Mouse (Mus musculus): ENCODE data around the gene Cgn. TPM values are rescaled to one million over a fixed set of nuclear protein-coding genes. Genes with fewer than 3 reads are reported as not detected.
A peak's percentile ranks its signal among the peaks of the same experiment; 100 is the strongest.
"Not testable (repeated sequence)": the region's sequence is repeated elsewhere in the genome, so short reads cannot be mapped to it uniquely, and the experiment has no call there.

Gene Cgn
- polyA plus RNA-seq, 1 experiment from 2014 or later, result 5.4 TPM

GRCm38 (mm10) chr3:94787122-94787780 lies 959 bp upstream of the Cgn start:
- H3K4me3 ChIP-seq, result peak overlapping the region; percentile 50
- ATAC-seq (ENCODE audit: low read depth), result no peak
- no peaks in the 10 kb centered on the region; the same call in 1 of the 2 replicates for H3K27me3 ChIP-seq
- H3K9ac ChIP-seq, result peak overlapping the region; percentile 78
- no peaks in the 10 kb centered on the region for H3K36me3 ChIP-seq
- H3K9me3 ChIP-seq, result no peaks in the 10 kb centered on the region
- H3K4me2 ChIP-seq, result peak overlapping the region; percentile 86
- H3K27ac ChIP-seq (replicated peaks), result peak overlapping the region; percentile 87
- H3K4me1 ChIP-seq (replicated peaks), result peaks cover 14% of the 10 kb centered on the region; the same call in 1 of the 2 replicates
- 9% methylated on average over 11 of the region's 11 CpGs for WGBS

- H3K4me3 ChIP-seq, result peak overlapping the region; percentile 50
- H3K27me3 ChIP-seq, result no peaks in the 10 kb centered on the region; the same call in 1 of the 2 replicates
- under 1% methylated on average over 14 of the region's 14 CpGs for WGBS
- H3K4me2 ChIP-seq, result peak overlapping the region; percentile 86
- peaks cover 14% of the 10 kb centered on the region; the same call in 1 of the 2 replicates for H3K4me1 ChIP-seq (replicated peaks)
- H3K9me3 ChIP-seq, result no peaks in the 10 kb centered on the region
- peak overlapping the region; percentile 78 for H3K9ac ChIP-seq
- no peak; the same call in 1 of the 2 replicates for ATAC-seq (ENCODE audit: low read depth)
- H3K27ac ChIP-seq (replicated peaks), result no peak overlapping the region
- H3K36me3 ChIP-seq, result no peaks in the 10 kb centered on the region
Observed at GRCm38 (mm10) chr3:94785958-94786357, 334 bp downstream of the Cgn start.

GRCm38 (mm10) chr3:94784171-94784701 lies 2.1 kb downstream of the Cgn start:
- WGBS, result 53% methylated on average over 5 of the region's 5 CpGs

GRCm38 (mm10) chr3:94783462-94783931 lies 2.8 kb downstream of the Cgn start:
- no peaks in the 10 kb centered on the region for H3K9me3 ChIP-seq
- ATAC-seq (ENCODE audit: low read depth), result no peak
- 59% methylated on average over 5 of the region's 5 CpGs for WGBS

More at GRCm38 (mm10) chr3:94784171-94784701, 2.1 kb downstream of the Cgn start:
- peaks cover 14% of the 10 kb centered on the region; the same call in 1 of the 2 replicates for H3K4me1 ChIP-seq (replicated peaks)
- H3K4me2 ChIP-seq, result no peak overlapping the region
- no peak for ATAC-seq (ENCODE audit: low read depth)
- no peak overlapping the region for H3K4me3 ChIP-seq
- no peaks in the 10 kb centered on the region for H3K36me3 ChIP-seq
- H3K9me3 ChIP-seq, result no peaks in the 10 kb centered on the region
- no peak overlapping the region for H3K9ac ChIP-seq
- H3K27ac ChIP-seq (replicated peaks), result no peak overlapping the region
- no peaks in the 10 kb centered on the region; the same call in 1 of the 2 replicates for H3K27me3 ChIP-seq

GRCm38 (mm10) chr3:94782936-94783335 lies 3.4 kb downstream of the Cgn start:
- Histone ChIP-seq H3K36me3 (0 out of 2 replicates have a peak, but pooled peaks cover 4% of the 10 kb centered on the region), H3K9me3 (no peaks in the 10 kb centered on the region), H3K27ac (replicated peaks) (no peak overlapping the region), H3K4me3 (no peak overlapping the region), H3K9ac (no peak overlapping the region), H3K4me1 (replicated peaks) (peaks cover 14% of the 10 kb centered on the region; the same call in 1 of the 2 replicates), H3K27me3 (no peaks in the 10 kb centered on the region; the same call in 1 of the 2 replicates), H3K4me2 (no peak overlapping the region)
- ATAC-seq (ENCODE audit: low read depth), result no peak
- 75% methylated on average over 4 of the region's 4 CpGs for WGBS

More at GRCm38 (mm10) chr3:94783462-94783931, 2.8 kb downstream of the Cgn start:
- no peaks in the 10 kb centered on the region for H3K36me3 ChIP-seq
- no peak overlapping the region for H3K4me2 ChIP-seq
- no peaks in the 10 kb centered on the region; the same call in 1 of the 2 replicates for H3K27me3 ChIP-seq
- peaks cover 14% of the 10 kb centered on the region; the same call in 1 of the 2 replicates for H3K4me1 ChIP-seq (replicated peaks)
- no peak overlapping the region for H3K9ac ChIP-seq
- no peak overlapping the region for H3K4me3 ChIP-seq
- H3K27ac ChIP-seq (replicated peaks), result no peak overlapping the region

GRCm38 (mm10) chr3:94781356-94781755 lies 4.9 kb downstream of the Cgn start:
- Histone ChIP-seq H3K4me3 (no peak overlapping the region), H3K27ac (replicated peaks) (no peak overlapping the region), H3K4me2 (no peak overlapping the region), H3K27me3 (no peaks in the 10 kb centered on the region; the same call in 1 of the 2 replicates), H3K4me1 (replicated peaks) (peaks cover 6% of the 10 kb centered on the region; the same call in 1 of the 2 replicates), H3K9me3 (no peaks in the 10 kb centered on the region), H3K36me3 (0 out of 2 replicates have a peak, but pooled peaks cover 5% of the 10 kb centered on the region), H3K9ac (no peak overlapping the region)
- ATAC-seq (ENCODE audit: low read depth), result no peak
- 41% methylated on average over 3 of the region's 3 CpGs for WGBS

- Histone ChIP-seq H3K36me3 (peaks cover 20% of the 10 kb centered on the region), H3K9me3 (no peaks in the 10 kb centered on the region), H3K4me3 (no peak overlapping the region), H3K9ac (no peak overlapping the region), H3K4me2 (no peak overlapping the region), H3K4me1 (replicated peaks) (no peaks in the 10 kb centered on the region), H3K27ac (replicated peaks) (no peak overlapping the region), H3K27me3 (no peaks in the 10 kb centered on the region)
- WGBS, result 86% methylated on average over 7 of the region's 7 CpGs
- no peak for ATAC-seq (ENCODE audit: low read depth)
Observed at GRCm38 (mm10) chr3:94775886-94776285, 10.4 kb downstream of the Cgn start.

GRCm38 (mm10) chr3:94774039-94774438 lies 12.3 kb downstream of the Cgn start:
- H3K9ac ChIP-seq, result no peak overlapping the region
- H3K4me1 ChIP-seq (replicated peaks), result no peaks in the 10 kb centered on the region
- no peaks in the 10 kb centered on the region for H3K9me3 ChIP-seq
- no peak overlapping the region for H3K4me2 ChIP-seq
- H3K36me3 ChIP-seq, result peaks cover 20% of the 10 kb centered on the region
- H3K27ac ChIP-seq (replicated peaks), result no peak overlapping the region
- no peak overlapping the region for H3K4me3 ChIP-seq
- no peak for ATAC-seq (ENCODE audit: low read depth)
- no peaks in the 10 kb centered on the region for H3K27me3 ChIP-seq
- 85% methylated on average over 11 of the region's 11 CpGs for WGBS

- not testable (repeated sequence) for H3K9me3 ChIP-seq
- 78% methylated on average over 8 of the region's 8 CpGs for WGBS
Observed at GRCm38 (mm10) chr3:94765456-94765855, 20.8 kb downstream of the Cgn start.

GRCm38 (mm10) chr3:94764545-94765292 lies 21.6 kb downstream of the Cgn start:
- H3K27me3 ChIP-seq; H3K36me3 ChIP-seq; H3K9me3 ChIP-seq; H3K4me2 ChIP-seq; H3K27ac ChIP-seq (replicated peaks); H3K4me3 ChIP-seq; H3K9ac ChIP-seq; ATAC-seq (ENCODE audit: low read depth); H3K4me1 ChIP-seq (replicated peaks): not testable (repeated sequence)
- 68% methylated on average over 5 of the region's 5 CpGs for WGBS

More at GRCm38 (mm10) chr3:94765456-94765855, 20.8 kb downstream of the Cgn start:
- ATAC-seq (ENCODE audit: low read depth); H3K4me1 ChIP-seq (replicated peaks); H3K4me2 ChIP-seq; H3K27ac ChIP-seq (replicated peaks); H3K27me3 ChIP-seq; H3K36me3 ChIP-seq; H3K4me3 ChIP-seq; H3K9ac ChIP-seq: not testable (repeated sequence)

GRCm38 (mm10) chr3:94758427-94758826 lies 27.9 kb downstream of the Cgn start:
- not testable (repeated sequence) for H3K9me3 ChIP-seq; H3K9ac ChIP-seq; H3K36me3 ChIP-seq; H3K4me1 ChIP-seq (replicated peaks); H3K4me3 ChIP-seq; H3K27ac ChIP-seq (replicated peaks)
- Histone ChIP-seq H3K27me3 (peaks cover 11% of the 10 kb centered on the region; the same call in 1 of the 2 replicates), H3K4me2 (0 out of 2 replicates have a peak overlapping the region, but pooled peaks have one; percentile 24)
- 55% methylated on average over 4 of the region's 9 CpGs for WGBS
- ATAC-seq (ENCODE audit: low read depth), result peak; percentile 74

GRCm38 (mm10) chr3:94758056-94758409 lies 28.3 kb downstream of the Cgn start:
- ATAC-seq (ENCODE audit: low read depth), result peak; percentile 95
- H3K9ac ChIP-seq; H3K36me3 ChIP-seq; H3K27ac ChIP-seq (replicated peaks); H3K4me1 ChIP-seq (replicated peaks); H3K9me3 ChIP-seq: not testable (repeated sequence)
- 2% methylated on average over 20 of the region's 31 CpGs for WGBS
- Histone ChIP-seq H3K4me2 (peak overlapping the region; percentile 49), H3K4me3 (peak overlapping the region; percentile 32), H3K27me3 (peaks cover 11% of the 10 kb centered on the region; the same call in 1 of the 2 replicates)
